Mouse (Mus musculus) cerebellum, adult 18-20 months (tissue): ENCODE results near the gene Tm6sf2.

Source experiments
- DNase-seq, 2 experiments: peaks; one replicate each; pipeline ENCODE4 v3.0.0; 2021

The Tm6sf2 gene

DNA sequence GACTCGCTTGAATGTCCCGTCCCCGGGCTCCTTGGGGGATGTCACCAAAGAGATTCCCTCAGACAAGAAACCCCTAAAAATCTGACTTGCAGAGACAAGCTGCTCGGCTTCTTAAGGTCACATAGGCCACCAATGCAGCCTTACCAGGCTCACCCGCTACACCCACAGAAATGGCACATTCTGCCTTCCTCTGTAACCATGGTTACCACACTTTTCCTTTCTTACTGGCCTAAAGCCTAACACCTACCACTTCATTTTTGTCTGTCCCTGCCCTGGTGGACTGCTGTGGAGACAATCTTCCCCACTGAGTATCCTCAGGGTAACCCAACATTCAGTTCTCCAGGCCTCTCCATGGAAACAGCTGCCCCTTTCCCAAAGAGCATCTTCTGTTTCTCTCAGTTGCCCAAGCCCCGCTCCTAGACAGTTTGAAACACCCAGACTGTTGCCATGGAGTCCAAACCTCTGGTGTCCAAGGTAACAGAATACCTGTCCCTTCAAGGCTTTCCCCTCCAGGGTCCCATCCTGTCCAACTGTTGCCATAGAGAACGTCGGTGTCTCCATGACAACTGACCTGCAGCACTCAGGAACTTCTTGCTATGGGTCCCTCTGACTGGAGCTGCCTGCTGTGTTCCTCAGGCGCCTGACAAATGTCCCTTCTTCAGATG, 16.7 kb downstream of the Tm6sf2 start:
- no peak for DNase-seq

DNA sequence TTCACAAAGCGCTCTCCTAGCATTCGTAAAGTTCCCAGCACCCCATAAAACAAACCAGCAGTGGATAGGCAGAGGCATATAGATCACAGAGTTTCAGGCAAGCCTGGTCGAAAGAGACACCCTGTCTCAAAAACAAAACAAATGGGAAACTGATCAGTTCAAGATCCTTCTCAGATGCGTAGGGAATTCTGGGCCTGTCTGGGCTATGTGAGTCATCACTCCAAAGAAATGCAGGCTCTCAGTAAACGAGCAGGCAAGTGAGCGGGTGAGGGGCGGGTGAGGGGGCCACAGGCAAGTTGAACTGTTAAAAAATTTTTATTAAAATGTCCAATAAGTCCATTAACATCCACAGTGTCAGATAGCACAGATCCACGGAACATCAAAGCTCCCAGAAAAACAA, 20.1 kb downstream of the Tm6sf2 start:
- no peak for DNase-seq

DNA sequence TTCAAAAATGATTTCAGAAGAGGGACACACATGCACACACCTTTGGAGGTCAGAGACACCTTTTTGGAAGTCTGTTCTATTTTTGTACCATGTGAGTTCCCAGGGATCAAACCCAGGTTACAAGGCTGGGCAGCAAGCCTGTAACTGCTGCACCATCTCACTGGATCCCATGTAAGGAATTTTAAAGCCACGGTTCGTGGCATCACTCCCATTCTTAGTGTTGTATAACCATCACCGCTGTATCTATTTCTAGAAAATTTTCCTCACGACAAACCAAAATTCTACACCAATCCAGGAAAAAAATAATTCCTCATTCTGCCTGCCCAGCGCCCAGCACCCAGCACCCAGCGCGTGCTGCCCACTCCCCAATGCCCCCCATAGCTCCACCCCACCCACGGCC, 26.6 kb downstream of the Tm6sf2 start:
- no peak for DNase-seq

DNA sequence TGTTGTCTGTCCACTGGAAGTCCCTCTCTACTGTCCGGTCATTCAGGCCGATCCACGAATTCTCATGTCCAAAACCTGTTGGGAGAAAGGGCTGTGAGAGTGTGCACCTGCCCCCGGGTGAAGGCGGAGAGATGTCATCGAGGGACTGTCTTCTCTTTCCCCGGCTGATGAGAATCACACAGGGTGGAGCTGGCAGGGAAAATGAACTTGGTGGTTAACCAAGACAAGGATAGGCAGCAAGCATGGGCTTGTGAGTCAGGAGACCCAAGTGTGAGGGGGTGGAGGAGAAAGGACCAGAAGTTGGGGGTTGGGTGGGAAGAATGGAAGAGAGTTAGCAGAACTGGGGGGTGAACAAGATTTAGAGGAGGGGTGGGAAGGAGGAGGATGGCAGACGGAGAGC, 27.5 kb downstream of the Tm6sf2 start:
- DNase-seq, result no peak

DNA sequence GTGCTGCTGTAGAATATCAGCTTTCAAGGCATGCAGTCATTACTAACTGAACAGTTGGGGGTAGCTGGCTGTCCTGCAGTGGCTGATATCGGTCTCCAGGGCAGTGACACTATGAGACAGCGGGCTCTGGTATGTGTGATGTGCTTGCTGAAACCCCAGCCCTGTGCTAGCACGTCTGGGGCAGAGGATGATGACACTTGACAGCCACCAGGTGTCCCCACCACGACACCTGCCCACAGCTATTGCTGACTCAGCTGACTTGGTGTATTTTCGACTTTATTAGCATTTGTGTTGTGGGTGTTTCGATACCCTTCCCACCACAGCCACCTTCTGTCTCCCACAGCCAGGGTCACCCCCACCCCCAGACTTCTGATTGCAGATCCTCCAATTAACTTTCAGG, 31.8 kb downstream of the Tm6sf2 start:
- peak; percentile 59 to 66 for DNase-seq

DNA sequence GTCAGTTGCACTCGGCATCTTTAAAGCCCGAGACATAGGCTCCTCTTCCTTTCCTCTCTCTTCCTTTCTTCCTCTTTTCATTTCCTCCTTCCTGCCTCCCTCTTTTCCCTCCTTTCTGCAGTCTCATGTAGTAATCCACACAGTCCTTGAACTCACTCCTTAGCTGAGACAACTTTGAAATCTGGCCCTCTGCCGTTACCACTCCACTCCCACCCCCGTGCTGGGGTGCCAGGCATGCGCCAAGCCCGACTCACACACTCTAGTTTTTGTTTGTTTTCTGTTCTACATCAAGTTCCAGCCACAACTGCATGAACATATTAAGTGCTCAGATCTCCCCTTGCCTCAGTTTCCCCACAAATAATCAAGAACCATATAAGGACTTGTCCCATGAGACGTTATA, 32.2 kb downstream of the Tm6sf2 start:
- no peak for DNase-seq

DNA sequence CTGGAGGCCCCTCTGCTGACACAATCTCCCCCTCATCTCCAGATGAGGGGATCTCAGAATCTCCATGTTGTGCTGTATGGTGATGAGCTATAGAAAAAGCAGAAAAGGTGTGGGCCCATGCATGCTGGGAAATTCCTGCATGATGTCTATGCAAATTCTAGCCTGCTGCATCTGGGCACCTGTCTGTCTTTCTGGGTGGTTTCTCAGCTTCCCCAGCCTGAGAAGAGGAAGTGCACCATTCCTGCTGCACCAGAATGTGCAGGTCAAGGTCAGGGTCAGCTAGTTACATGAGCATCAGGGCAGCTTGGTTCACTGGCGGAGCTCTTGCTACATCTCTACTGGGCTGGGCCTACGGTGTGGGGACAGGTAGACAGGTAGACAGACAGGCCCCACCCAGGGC, 37.7 kb downstream of the Tm6sf2 start:
- no peak for DNase-seq

DNA sequence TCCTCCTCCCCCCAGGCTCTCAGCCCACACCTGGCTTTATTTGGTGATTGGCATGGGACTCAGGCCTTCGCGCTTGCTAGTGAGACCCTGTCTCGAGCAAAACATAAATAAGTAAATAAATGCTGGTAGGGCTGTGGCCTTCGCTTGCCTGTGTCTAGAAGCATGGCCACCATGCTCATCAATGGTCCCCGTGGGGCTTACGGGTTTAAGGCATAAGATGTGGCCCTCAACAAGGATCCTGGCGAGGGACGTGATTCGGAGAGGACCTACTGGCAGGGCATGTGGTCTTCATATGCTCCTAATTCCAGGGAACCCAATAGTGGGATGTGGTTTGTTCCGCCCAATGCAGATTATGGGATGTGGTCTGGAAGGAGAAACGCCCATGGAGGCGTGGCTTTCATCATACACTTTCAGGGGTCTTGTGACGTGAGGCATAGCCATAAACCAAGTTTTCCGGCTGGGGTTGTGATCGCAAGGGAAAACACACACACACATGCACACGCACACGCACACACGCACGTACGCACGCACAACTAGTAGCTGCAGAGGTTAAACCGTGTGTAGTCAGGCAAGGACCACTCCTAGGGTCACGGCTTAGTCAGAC, 38.6 kb downstream of the Tm6sf2 start:
- DNase-seq, result no peak

DNA sequence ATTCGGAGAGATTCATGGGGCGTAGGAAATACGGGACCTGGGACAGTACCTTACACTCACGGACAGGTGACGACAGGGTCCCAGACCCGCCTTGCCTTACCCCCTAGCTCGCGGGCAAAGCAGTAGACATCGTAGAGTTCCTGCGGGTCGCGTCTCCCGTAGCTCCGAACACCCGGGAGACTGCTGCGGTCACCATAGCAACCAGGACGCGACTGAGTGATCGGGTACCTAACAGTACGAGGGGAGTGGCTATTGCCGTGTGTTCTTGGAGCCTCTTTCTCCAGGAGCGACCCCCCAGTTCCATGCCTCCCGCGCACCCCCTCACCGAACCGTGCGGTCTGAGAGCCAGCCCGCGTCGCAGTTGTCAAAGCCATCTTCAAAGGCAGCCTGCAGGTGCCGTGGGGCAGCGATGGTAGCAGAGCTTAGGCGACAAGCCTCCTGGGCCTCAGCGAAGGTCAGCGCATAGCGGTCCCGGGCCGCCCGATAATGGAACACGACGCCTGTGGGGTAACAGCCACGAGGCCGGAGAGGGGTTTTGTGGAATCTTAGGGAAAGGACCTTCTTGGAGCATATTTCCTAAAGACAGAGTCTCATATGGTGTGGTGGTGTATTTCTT, 39.8 kb downstream of the Tm6sf2 start:
- no peak for DNase-seq

DNA sequence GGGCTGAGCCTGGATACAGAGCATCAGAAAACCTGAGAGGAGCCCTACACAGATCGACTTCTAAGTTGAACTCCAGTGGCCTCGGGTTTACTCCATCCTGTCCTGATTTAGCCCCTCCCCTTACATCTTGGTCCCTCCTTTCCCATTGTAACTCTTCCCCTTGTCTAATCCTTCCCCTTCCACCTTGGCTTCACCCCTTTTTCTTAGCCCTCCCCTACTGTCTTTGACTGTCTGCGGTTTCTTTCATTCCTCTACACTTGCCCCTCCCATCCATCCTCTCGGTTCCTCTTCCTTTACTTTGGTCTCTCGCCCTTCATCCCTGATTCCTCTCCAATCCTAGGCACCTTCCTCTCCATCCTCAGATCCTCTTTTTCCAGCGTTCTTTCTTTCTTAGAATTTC, 41.8 kb downstream of the Tm6sf2 start:
- no peak for DNase-seq

DNA sequence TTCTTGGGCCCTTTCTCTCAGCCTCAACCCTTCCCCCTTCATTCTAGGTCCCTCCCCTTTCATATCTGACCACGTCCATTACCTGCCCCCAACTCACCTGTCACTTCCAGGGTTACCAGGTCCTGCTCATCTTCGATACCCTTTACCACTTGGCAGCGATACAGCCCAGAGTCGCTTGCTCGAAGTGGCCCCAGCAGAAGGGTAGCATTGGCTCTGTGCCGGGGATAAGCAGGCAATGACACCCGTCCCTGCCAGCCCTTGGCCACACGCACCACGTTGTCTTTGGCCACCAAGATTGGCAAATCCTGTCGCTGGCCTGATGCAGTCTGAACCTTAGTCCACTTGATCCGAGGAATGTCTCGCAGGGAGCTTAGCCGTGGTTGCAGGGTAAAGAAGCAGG, 42.2 kb downstream of the Tm6sf2 start:
- no peak for DNase-seq

DNA sequence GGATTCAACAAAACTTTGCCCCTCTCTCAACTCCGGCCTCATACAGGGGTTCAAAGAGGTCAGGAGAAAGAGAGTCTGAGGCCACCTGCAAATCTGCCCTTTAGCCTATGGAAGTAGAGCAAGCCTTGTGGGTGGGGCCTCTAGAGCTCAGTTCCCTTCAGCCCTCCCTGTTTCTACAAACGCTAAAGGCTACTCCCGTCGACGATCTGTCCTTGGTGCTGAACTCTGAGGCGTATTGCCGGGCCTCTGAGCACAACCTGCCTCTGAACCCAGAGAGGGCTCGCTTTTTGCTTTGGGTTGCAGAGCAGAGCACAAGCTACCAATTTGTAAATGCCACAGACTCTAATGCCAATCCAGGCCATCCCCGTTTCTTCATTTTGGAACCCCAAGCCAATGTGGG, 44.9 kb downstream of the Tm6sf2 start:
- DNase-seq, result no peak

DNA sequence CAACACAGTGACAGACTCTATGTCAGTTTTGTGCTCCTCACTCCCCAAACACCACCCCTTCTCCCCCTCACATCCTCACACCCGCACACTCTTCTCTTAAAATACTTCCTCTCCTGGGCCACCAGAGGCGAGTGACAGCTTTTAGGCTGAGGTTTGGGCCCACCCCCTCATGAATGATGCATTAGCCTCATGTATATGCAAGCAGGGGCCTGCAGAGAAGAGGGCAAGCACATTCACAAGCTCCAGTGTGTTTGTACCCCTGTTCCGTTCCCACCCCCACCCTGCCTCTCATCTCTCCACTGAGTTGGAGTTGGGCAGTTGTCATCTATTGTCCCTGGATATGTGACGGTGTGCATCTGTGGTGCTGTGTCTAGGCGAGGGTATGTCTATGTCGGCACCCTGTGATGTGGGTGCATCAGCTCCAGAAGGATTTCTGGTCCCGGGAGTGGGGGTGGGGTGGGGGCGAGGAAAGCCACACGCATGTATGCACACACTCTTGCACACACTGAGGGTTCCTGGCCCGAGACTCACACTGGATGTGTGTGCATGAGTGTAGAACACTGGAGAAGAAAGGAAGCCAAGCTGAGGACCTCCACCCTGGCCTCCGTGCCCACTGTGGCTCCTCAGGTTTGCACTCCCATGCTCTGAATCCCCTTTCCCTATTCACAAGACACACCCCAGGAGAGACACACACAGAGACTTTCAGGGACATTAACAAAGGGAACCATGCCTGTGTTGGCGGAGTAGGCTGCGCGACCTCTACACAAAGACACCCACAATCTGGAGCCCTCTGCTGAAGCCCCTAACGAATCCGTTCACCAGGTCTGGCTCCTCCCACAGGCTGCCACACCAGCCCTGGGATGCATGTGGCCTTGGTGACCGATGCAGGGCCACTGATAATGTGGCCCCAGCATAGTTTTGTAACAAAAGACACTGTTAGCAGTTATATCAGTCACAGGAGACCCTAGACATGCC, 46.3 kb downstream of the Tm6sf2 start:
- no peak for DNase-seq

DNA sequence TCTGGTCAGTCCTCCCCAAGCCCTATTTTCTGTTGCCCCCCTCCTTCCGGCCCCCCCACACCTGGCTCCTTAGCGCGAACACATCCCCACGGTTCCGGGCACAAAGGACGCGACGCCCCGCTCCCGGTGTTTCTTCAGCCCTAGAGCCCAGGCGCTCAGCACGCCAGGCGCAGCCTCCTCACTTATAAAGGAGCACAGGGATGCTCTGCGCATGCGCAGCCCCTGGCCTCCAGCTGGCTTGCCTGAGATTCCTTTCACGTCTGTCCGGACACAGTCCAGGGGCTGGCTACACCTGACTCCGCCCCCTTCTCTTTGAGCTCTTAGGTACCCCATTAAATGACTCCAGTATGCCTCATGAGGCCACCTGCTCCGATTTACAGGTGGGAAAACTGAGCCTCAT, 47.9 kb downstream of the Tm6sf2 start, which contains the start of gene Ncan:
Gene Ncan (minus strand): TSS at position 207 of the 400 bp plus-strand sequence.
- DNase-seq, result peak; percentile 88 to 90

DNA sequence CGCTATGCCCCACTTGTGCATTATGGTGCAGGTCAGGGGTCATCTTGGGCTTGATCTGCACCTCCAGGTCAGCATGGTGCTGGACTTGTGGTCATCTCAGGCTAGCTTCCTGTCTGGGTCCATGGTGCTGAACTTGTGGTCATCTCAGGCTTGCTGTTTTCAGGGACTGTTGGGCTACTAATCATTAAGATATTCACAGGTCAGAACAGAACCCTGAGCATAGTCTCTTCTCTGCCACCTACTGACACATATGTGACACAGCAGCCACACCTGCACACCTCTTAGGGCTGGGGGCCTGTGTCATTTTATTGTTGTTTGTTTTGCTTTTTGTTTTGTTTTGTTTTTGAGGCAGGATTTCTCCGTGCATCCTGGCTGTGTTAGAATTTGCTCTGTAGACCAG, 50.1 kb downstream of the Tm6sf2 start:
- DNase-seq, result peak in 1 of 2 experiments; percentile 33

DNA sequence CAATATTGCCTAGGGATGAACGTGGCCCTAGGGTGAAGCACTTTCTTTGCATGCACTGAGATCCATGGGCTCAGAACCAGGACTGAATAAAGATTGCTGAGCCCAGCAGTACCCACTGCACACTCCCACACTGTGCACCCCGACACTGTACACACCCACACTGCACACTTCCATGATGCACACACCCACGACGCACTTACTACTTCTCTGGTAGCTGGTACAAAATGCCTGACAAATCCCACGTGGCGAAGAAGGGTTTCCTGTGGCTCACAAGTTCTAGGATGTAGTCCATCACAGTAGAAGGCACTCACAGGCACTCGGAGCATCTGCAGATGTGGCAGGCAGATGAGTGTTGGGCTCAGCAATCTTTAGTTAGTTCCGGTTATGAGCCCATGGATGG, 52.3 kb downstream of the Tm6sf2 start:
- DNase-seq, result no peak

DNA sequence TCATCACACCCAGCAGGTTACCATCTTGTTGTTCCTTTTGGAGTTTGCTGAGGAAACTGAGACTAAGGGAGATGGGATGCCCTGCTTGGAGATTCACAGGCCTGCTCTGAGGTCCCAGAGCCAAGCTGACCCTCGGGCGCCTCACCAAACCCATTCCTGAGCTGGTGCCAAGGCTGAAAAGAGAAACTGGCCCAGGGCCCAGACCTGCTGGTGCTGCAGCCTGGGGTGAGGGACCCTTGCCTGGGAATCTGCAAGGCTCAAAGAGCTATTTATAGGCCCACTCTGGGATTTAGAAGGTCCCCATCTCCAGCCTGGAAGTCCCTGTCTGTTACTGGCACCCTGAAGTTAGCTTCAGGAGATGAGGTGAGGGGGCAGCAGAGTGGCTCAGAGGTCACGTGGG, 55.7 kb downstream of the Tm6sf2 start:
- peak in 1 of 2 experiments; percentile 28 for DNase-seq

DNA sequence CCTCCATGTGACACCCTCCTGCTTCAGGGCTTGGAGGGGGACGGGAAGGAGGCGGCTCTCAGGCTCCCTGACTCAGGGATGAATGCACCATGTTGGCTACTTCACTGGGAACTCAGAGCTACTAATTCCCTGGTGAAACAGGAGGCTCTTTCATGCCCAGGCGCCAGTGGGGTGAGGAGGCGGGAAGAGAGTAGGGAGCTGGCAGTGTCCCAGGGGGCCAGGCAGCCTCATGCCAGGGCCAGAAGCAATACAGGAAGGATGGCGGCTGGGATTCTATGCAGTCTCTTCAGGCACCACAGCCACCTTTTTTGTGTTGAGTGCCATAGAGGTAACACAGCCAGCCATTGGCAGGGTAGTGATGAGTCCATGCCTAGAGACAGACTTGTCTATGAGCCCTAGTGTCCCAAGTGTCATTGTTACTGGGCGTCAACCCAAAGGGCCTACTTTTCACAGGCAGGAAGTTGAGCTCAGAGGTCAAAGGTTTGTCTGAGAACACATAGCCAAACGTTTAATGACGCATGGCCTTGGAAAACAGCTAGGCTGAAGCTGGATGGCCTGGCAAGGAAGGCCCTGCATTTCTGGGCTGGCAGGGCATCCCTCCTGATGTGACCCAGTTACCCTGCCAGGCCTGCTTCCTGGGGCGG, 56.7 kb downstream of the Tm6sf2 start:
- DNase-seq, result peak; percentile 47
